Comparison of ENCODE assay signal across 24 mouse cellular contexts in the genomic region with DNA sequence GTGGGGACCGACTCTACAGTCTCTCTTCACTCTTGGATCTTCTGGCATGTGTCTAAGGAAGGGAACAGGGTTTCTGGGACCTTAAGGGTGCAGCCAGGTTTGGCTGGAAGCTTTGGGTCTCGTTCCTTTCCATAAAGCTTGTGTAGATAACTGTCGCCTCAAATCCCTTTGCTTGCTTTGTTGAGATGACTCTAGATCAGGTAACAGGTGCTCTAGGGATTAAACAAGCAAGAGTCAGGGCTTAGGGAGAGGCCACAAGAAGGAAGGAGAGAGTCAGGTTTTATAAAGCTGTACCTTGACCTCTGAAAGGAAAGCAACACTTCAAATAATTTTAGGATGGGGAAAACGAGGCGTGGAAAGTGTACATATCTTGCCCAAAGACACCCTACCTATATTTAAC. TPM values are rescaled to one million over a fixed set of nuclear protein-coding genes. Genes with fewer than 3 reads are reported as not detected.
DNase-seq lines count a peak whose midpoint lies in the region; ATAC-seq and TF ChIP-seq lines count a peak whose summit lies in the region.
"Had no signal": no experiment of that assay in that cellular context is flagged by ENCODE, and none has a peak within 500 bp of the region (broad histone marks: within the 10 kb centered on the region; RNA-seq: fewer than 3 reads in every experiment).

No protein-coding gene starts in this region.

- no peak for ATAC-seq in forebrain, postnatal 0 days
- no peak for ATAC-seq in forebrain, embryonic 11.5 days (replicated peaks; ENCODE audit: low FRiP score)
- ATAC-seq in midbrain, embryonic 11.5 days (ENCODE audit: low FRiP score), result no peak
- ATAC-seq in midbrain, embryonic 15.5 days (replicated peaks), result no peak
- ATAC-seq: forebrain, embryonic 14.5 days; intestine, embryonic 15.5 days had no signal

- H3K27ac ChIP-seq in forebrain, postnatal 0 days (ENCODE audit: low read depth, low read length), result no peak overlapping the region
- no peak overlapping the region for H3K27ac ChIP-seq in forebrain, embryonic 11.5 days (ENCODE audit: low read depth, low read length)
- no peak overlapping the region for H3K27ac ChIP-seq in midbrain, embryonic 11.5 days (ENCODE audit: low read depth, low read length)
- no peak overlapping the region for H3K27ac ChIP-seq in midbrain, embryonic 15.5 days
- H3K27ac ChIP-seq in ES-Bruce4 (ENCODE audit: insufficient read depth, low read length), result no peak overlapping the region
- H3K27ac ChIP-seq in limb, embryonic 10.5 days, result no peak overlapping the region
- H3K27ac ChIP-seq: embryonic facial prominence, embryonic 10.5 days; heart, embryonic 13.5 days; hindbrain, embryonic 15.5 days; intestine, embryonic 15.5 days had no signal

- no peak overlapping the region for H3K4me2 ChIP-seq in forebrain, postnatal 0 days (ENCODE audit: low read depth)
- no peak overlapping the region for H3K4me2 ChIP-seq in forebrain, embryonic 11.5 days (ENCODE audit: low read depth, low read length, severe bottlenecking)
- no peak overlapping the region for H3K4me2 ChIP-seq in midbrain, embryonic 11.5 days
- H3K4me2 ChIP-seq in midbrain, embryonic 15.5 days, result no peak overlapping the region

- TF ChIP-seq CTCF in forebrain, postnatal 0 days (IDR thresholded peaks at IDR 0.05; ENCODE audit: low read depth), result no peak
- no peak for TF ChIP-seq CTCF in ES-Bruce4 (IDR thresholded peaks at IDR 0.05; ENCODE audit: low read depth, low read length)

- peaks cover 75% of the 10 kb centered on the region for H3K27me3 ChIP-seq in forebrain, postnatal 0 days (ENCODE audit: insufficient read depth, low read length)
- H3K27me3 ChIP-seq in forebrain, embryonic 11.5 days (ENCODE audit: control insufficient read depth, insufficient read depth, low read length), result peaks cover 96% of the 10 kb centered on the region
- peaks cover 99% of the 10 kb centered on the region for H3K27me3 ChIP-seq in midbrain, embryonic 11.5 days (ENCODE audit: control insufficient read depth, insufficient read depth, low read length)
- peaks cover 91% of the 10 kb centered on the region for H3K27me3 ChIP-seq in midbrain, embryonic 15.5 days (replicated peaks)
- peaks cover 60% of the 10 kb centered on the region for H3K27me3 ChIP-seq in ES-Bruce4 (ENCODE audit: control insufficient read depth, insufficient read depth, low read length, poor library complexity, severe bottlenecking)
- peaks cover 100% of the 10 kb centered on the region for H3K27me3 ChIP-seq in limb, embryonic 10.5 days (ENCODE audit: low read depth, poor library complexity, severe bottlenecking)

- TF ChIP-seq POLR2A in ES-Bruce4 (IDR thresholded peaks at IDR 0.05; ENCODE audit: insufficient read depth, low read length), result no peak

- TF ChIP-seq EP300 in ES-Bruce4 (IDR thresholded peaks at IDR 0.05; ENCODE audit: insufficient read depth, low read depth, low read length), result no peak

- no peaks in the 10 kb centered on the region for H3K9me3 ChIP-seq in forebrain, postnatal 0 days (ENCODE audit: low read length)
- no peaks in the 10 kb centered on the region for H3K9me3 ChIP-seq in forebrain, embryonic 11.5 days (ENCODE audit: control insufficient read depth, low read length)
- no peaks in the 10 kb centered on the region for H3K9me3 ChIP-seq in midbrain, embryonic 11.5 days (ENCODE audit: control insufficient read depth, low read length)
- no peaks in the 10 kb centered on the region for H3K9me3 ChIP-seq in midbrain, embryonic 15.5 days
- H3K9me3 ChIP-seq in ES-Bruce4 (replicated peaks; ENCODE audit: control insufficient read depth, insufficient read depth, low read length, poor library complexity, severe bottlenecking), result no peaks in the 10 kb centered on the region
- no peaks in the 10 kb centered on the region for H3K9me3 ChIP-seq in limb, embryonic 10.5 days (replicated peaks)
- H3K9me3 ChIP-seq: embryonic facial prominence, embryonic 10.5 days; heart, embryonic 13.5 days; hindbrain, embryonic 15.5 days; intestine, embryonic 15.5 days had no signal

- no peaks in the 10 kb centered on the region for H3K4me1 ChIP-seq in forebrain, postnatal 0 days (ENCODE audit: insufficient read depth)
- peaks cover 17% of the 10 kb centered on the region for H3K4me1 ChIP-seq in forebrain, embryonic 11.5 days (replicated peaks; ENCODE audit: control insufficient read depth, insufficient read depth, low read length)
- peaks cover 28% of the 10 kb centered on the region for H3K4me1 ChIP-seq in midbrain, embryonic 11.5 days (ENCODE audit: control insufficient read depth, insufficient read depth, low read length)
- H3K4me1 ChIP-seq in midbrain, embryonic 15.5 days, result peaks cover 22% of the 10 kb centered on the region
- no peaks in the 10 kb centered on the region for H3K4me1 ChIP-seq in ES-Bruce4 (ENCODE audit: control insufficient read depth, insufficient read depth, low read length)
- H3K4me1 ChIP-seq in limb, embryonic 10.5 days, result peaks cover 44% of the 10 kb centered on the region

- no peak overlapping the region for H3K4me3 ChIP-seq in forebrain, postnatal 0 days (ENCODE audit: low read depth, low read length)
- no peak overlapping the region for H3K4me3 ChIP-seq in forebrain, embryonic 11.5 days (ENCODE audit: low read depth, low read length)
- H3K4me3 ChIP-seq in midbrain, embryonic 11.5 days (ENCODE audit: low read depth, low read length), result no peak overlapping the region
- H3K4me3 ChIP-seq in midbrain, embryonic 15.5 days, result no peak overlapping the region
- peak overlapping the region; percentile 40; the same call in 1 of the 2 replicates for H3K4me3 ChIP-seq in ES-Bruce4 (ENCODE audit: low read depth, low read length)
- H3K4me3 ChIP-seq in limb, embryonic 10.5 days, result no peak overlapping the region
- H3K4me3 ChIP-seq: intestine, embryonic 15.5 days had no signal

- WGBS in forebrain, postnatal 0 days, result 4% methylated on average over 5 of the region's 5 CpGs
- 0% methylated on average over 5 of the region's 5 CpGs for WGBS in forebrain, embryonic 11.5 days
- WGBS in midbrain, embryonic 11.5 days, result 0% methylated on average over 5 of the region's 5 CpGs
- 3% methylated on average over 5 of the region's 5 CpGs for WGBS in midbrain, embryonic 15.5 days
- WGBS in limb, embryonic 10.5 days, result 2% methylated on average over 5 of the region's 5 CpGs

- H3K36me3 ChIP-seq in forebrain, postnatal 0 days (ENCODE audit: insufficient read depth), result no peaks in the 10 kb centered on the region
- no peaks in the 10 kb centered on the region for H3K36me3 ChIP-seq in forebrain, embryonic 11.5 days (ENCODE audit: control insufficient read depth, insufficient read depth, low read length)
- no peaks in the 10 kb centered on the region for H3K36me3 ChIP-seq in midbrain, embryonic 11.5 days (ENCODE audit: control insufficient read depth, insufficient read depth, low read length)
- H3K36me3 ChIP-seq in midbrain, embryonic 15.5 days (replicated peaks), result no peaks in the 10 kb centered on the region
- H3K36me3 ChIP-seq in ES-Bruce4 (ENCODE audit: control insufficient read depth, insufficient read depth, low read length, poor library complexity, severe bottlenecking), result no peaks in the 10 kb centered on the region
- no peaks in the 10 kb centered on the region for H3K36me3 ChIP-seq in limb, embryonic 10.5 days
- H3K36me3 ChIP-seq: embryonic facial prominence, embryonic 10.5 days; heart, embryonic 13.5 days; hindbrain, embryonic 15.5 days; intestine, embryonic 15.5 days had no signal

- DNase-seq in forebrain, postnatal 0 days, result peak; percentile 36
- no peak for DNase-seq in forebrain, embryonic 11.5 days (ENCODE audit: low spot score)
- DNase-seq in midbrain, embryonic 11.5 days (ENCODE audit: low spot score, missing footprints), result peak; percentile 93
- no peak for DNase-seq in layer of hippocampus, adult 9-11 months
- no peak for DNase-seq in limb, embryonic 10.5 days (ENCODE audit: low spot score)
- DNase-seq: adrenal gland, postnatal 10 days; cerebellum, adult 11-12 months; cerebellum, adult 9-10 months; cerebellum, postnatal 25 days; gastrocnemius, postnatal 36 days; heart, adult 11 months; heart, postnatal 36 days had no signal

- H3K9ac ChIP-seq in forebrain, postnatal 0 days, result no peak overlapping the region
- no peak overlapping the region for H3K9ac ChIP-seq in forebrain, embryonic 11.5 days (ENCODE audit: low read length)
- H3K9ac ChIP-seq in midbrain, embryonic 11.5 days (ENCODE audit: low read length), result no peak overlapping the region
- no peak overlapping the region for H3K9ac ChIP-seq in midbrain, embryonic 15.5 days
- no peak overlapping the region for H3K9ac ChIP-seq in ES-Bruce4 (ENCODE audit: low read depth, poor library complexity, severe bottlenecking)
- H3K9ac ChIP-seq: heart, embryonic 13.5 days; hindbrain, embryonic 15.5 days; intestine, embryonic 15.5 days had no signal

RNA-seq across cellular contexts. Expression of gene Hmx2, which starts 4.2 kb away (rescaled TPM):
- 1.1 and 1.3 TPM in 2 replicates for total RNA-seq in forebrain, postnatal 0 days (2014; rRNA removed)
- 0.11 and 0.45 TPM in 2 replicates for polyA plus RNA-seq in forebrain, postnatal 0 days (2015; fragmentation: Nextera tagmentation; extraction: Ambion mirVana)
- 0.61 and 0.68 TPM in 2 replicates for polyA plus RNA-seq in forebrain, embryonic 11.5 days (2014; fragmentation: Nextera tagmentation; extraction: Ambion mirVana)
- polyA plus RNA-seq in midbrain, embryonic 11.5 days (2014; fragmentation: Nextera tagmentation; extraction: Ambion mirVana), result 0.10 and 0.19 TPM in 2 replicates
- 0.34 and 1.1 TPM in 2 replicates for polyA plus RNA-seq in midbrain, embryonic 15.5 days (2015; fragmentation: Nextera tagmentation; extraction: Ambion mirVana)
- polyA plus RNA-seq in ES-Bruce4 (2011; ENCODE audit: insufficient read depth, insufficient read length, low read depth, missing spikeins), result 0.39 TPM in 1 of 2 replicates, not detected in the other
- polyA plus RNA-seq in limb, embryonic 10.5 days (2016; fragmentation: Nextera tagmentation; extraction: Ambion mirVana), result not detected in 2 replicates
- total RNA-seq: adrenal gland, postnatal 10 days; gastrocnemius, adult 8-10 months; gastrocnemius, postnatal 36 days; heart, postnatal 36 days had no signal
- polyA plus RNA-seq: cortical plate, adult 2 months; heart, embryonic 13.5 days; heart, postnatal 0 days had no signal

RNA-seq across cellular contexts. Expression of gene Bub3, which starts 7.2 kb away (rescaled TPM):
- 92.5 and 95.3 TPM in 2 replicates for total RNA-seq in forebrain, postnatal 0 days (2014; rRNA removed)
- polyA plus RNA-seq in forebrain, postnatal 0 days (2015; fragmentation: Nextera tagmentation; extraction: Ambion mirVana), result 118 and 124 TPM in 2 replicates
- polyA plus RNA-seq in forebrain, embryonic 11.5 days (2014; fragmentation: Nextera tagmentation; extraction: Ambion mirVana), result 256 and 281 TPM in 2 replicates
- polyA plus RNA-seq in midbrain, embryonic 11.5 days (2014; fragmentation: Nextera tagmentation; extraction: Ambion mirVana), result 275 and 279 TPM in 2 replicates
- 165 and 166 TPM in 2 replicates for polyA plus RNA-seq in midbrain, embryonic 15.5 days (2015; fragmentation: Nextera tagmentation; extraction: Ambion mirVana)
- 141 and 145 TPM in 2 replicates for polyA plus RNA-seq in ES-Bruce4 (2011; ENCODE audit: insufficient read depth, insufficient read length, low read depth, missing spikeins)
- polyA plus RNA-seq in limb, embryonic 10.5 days (2016; fragmentation: Nextera tagmentation; extraction: Ambion mirVana), result 338 and 339 TPM in 2 replicates

RNA-seq across cellular contexts. Expression of gene Hmx3, which starts 10.1 kb away (rescaled TPM):
- total RNA-seq in forebrain, postnatal 0 days (2014; rRNA removed), result 0.38 and 1.6 TPM in 2 replicates
- polyA plus RNA-seq in forebrain, postnatal 0 days (2015; fragmentation: Nextera tagmentation; extraction: Ambion mirVana), result 0.62 TPM in 1 of 2 replicates, not detected in the other
- 0.29 and 0.31 TPM in 2 replicates for polyA plus RNA-seq in forebrain, embryonic 11.5 days (2014; fragmentation: Nextera tagmentation; extraction: Ambion mirVana)
- 0.18 TPM in 1 of 2 replicates, not detected in the other for polyA plus RNA-seq in midbrain, embryonic 11.5 days (2014; fragmentation: Nextera tagmentation; extraction: Ambion mirVana)
- polyA plus RNA-seq in midbrain, embryonic 15.5 days (2015; fragmentation: Nextera tagmentation; extraction: Ambion mirVana), result 0.49 and 0.73 TPM in 2 replicates
- polyA plus RNA-seq in ES-Bruce4 (2011; ENCODE audit: insufficient read depth, insufficient read length, low read depth, missing spikeins), result not detected in 2 replicates
- polyA plus RNA-seq in limb, embryonic 10.5 days (2016; fragmentation: Nextera tagmentation; extraction: Ambion mirVana), result not detected in 2 replicates
- total RNA-seq: adrenal gland, postnatal 10 days; adrenal gland, postnatal 4 days; G1E; gastrocnemius, adult 8-10 months; gastrocnemius, postnatal 36 days; heart, postnatal 36 days had no signal
- polyA plus RNA-seq: cortical plate, adult 2 months; G1E; heart, embryonic 13.5 days; heart, postnatal 0 days had no signal

Comparison
In these comparisons a context has a peak if more than half of its experiments do, and no peak if none do; other contexts are left out.
1. DNase-seq: peak in forebrain, postnatal 0 days (single experiment) and midbrain, embryonic 11.5 days (single experiment); none in forebrain, embryonic 11.5 days (single experiment), layer of hippocampus, adult 9-11 months (single experiment) and limb, embryonic 10.5 days (single experiment).